11 mouse cellular contexts compared by ENCODE assay signal in genomic region chr6:140550741-140551140, GRCm38 (mm10).
DNase-seq lines count a peak whose midpoint lies in the region; ATAC-seq and TF ChIP-seq lines count a peak whose summit lies in the region.
"Had no signal": no experiment of that assay in that cellular context is flagged by ENCODE, and none has a peak within 500 bp of the region (broad histone marks: within the 10 kb centered on the region; RNA-seq: fewer than 3 reads in every experiment).

No protein-coding gene starts in this region.

- no peaks in the 10 kb centered on the region for H3K4me1 ChIP-seq in kidney, postnatal 0 days (replicated peaks; ENCODE audit: insufficient read depth, low read length)
- H3K4me1 ChIP-seq in G1E (ENCODE audit: insufficient read depth, low read depth, low read length) = no peaks in the 10 kb centered on the region
- H3K4me1 ChIP-seq: hindbrain, embryonic 15.5 days had no signal

- H3K4me3 ChIP-seq in kidney, postnatal 0 days (replicated peaks; ENCODE audit: low read depth, low read length) = no peak overlapping the region
- H3K4me3 ChIP-seq in G1E (ENCODE audit: low read depth, low read length) = peak overlapping the region; percentile 38; the same call in 1 of the 2 replicates
- H3K4me3 ChIP-seq: hindbrain, embryonic 15.5 days; limb, embryonic 15.5 days had no signal

- WGBS in kidney, postnatal 0 days = 60% methylated on average over 13 of the region's 13 CpGs

- peak; percentile 29 for DNase-seq in kidney, postnatal 0 days (ENCODE audit: low spot score)
- no peak for DNase-seq in kidney, postnatal 10 days
- no peak for DNase-seq in G1E (ENCODE audit: low spot score)
- DNase-seq in cerebellum, adult 11-12 months = peak; percentile 56
- DNase-seq in gastrocnemius, postnatal 25 days = peak; percentile 11
- no peak for DNase-seq in heart, postnatal 10 days
- no peak for DNase-seq in layer of hippocampus, adult 18-20 months (ENCODE audit: low spot score in 2 of 2)
- DNase-seq: right cerebral cortex, adult 18-20 months had no signal

- no peak overlapping the region for H3K4me2 ChIP-seq in kidney, postnatal 0 days (ENCODE audit: low read length)
- H3K4me2 ChIP-seq: hindbrain, embryonic 15.5 days; limb, embryonic 15.5 days had no signal

- 0 out of 2 replicates have a peak, but pooled peaks cover 11% of the 10 kb centered on the region for H3K36me3 ChIP-seq in kidney, postnatal 0 days (ENCODE audit: insufficient read depth, low read length)
- no peaks in the 10 kb centered on the region for H3K36me3 ChIP-seq in G1E (replicated peaks)

- intact Hi-C loops in heart, postnatal 10 days (cut with DNase I) = no loop called here

- H3K9me3 ChIP-seq in kidney, postnatal 0 days (replicated peaks; ENCODE audit: low read length) = no peaks in the 10 kb centered on the region
- peaks cover 40% of the 10 kb centered on the region for H3K9me3 ChIP-seq in G1E (replicated peaks)
- H3K9me3 ChIP-seq: hindbrain, embryonic 15.5 days; limb, embryonic 15.5 days had no signal

- no peak for ATAC-seq in kidney, postnatal 0 days (replicated peaks; ENCODE audit: low FRiP score, low read depth)
- ATAC-seq in G1E (ENCODE audit: extremely low read depth, insufficient number of reproducible peaks, low FRiP score, poor library complexity, severe bottlenecking) = no peak
- ATAC-seq: activated CD4-positive, CD25-positive, alpha-beta regulatory T cell, adult 4 months had no signal

- TF ChIP-seq CTCF in kidney, postnatal 0 days (IDR thresholded peaks at IDR 0.05; ENCODE audit: low read depth) = no peak
- no peak for TF ChIP-seq CTCF in G1E (IDR thresholded peaks at IDR 0.05; ENCODE audit: low read depth, low read length)

- no peak overlapping the region for H3K9ac ChIP-seq in kidney, postnatal 0 days (ENCODE audit: low read depth, low read length)
- H3K9ac ChIP-seq: hindbrain, embryonic 15.5 days; limb, embryonic 15.5 days had no signal

- no peaks in the 10 kb centered on the region for H3K27me3 ChIP-seq in kidney, postnatal 0 days (ENCODE audit: insufficient read depth, low read length)
- H3K27me3 ChIP-seq in G1E (ENCODE audit: insufficient read depth, low read length) = no peaks in the 10 kb centered on the region
- H3K27me3 ChIP-seq: hindbrain, embryonic 15.5 days; limb, embryonic 15.5 days had no signal

- H3K27ac ChIP-seq in kidney, postnatal 0 days = no peak overlapping the region
- H3K27ac ChIP-seq: hindbrain, embryonic 15.5 days; limb, embryonic 15.5 days had no signal

Comparison
In these comparisons a context has a peak if more than half of its experiments do, and no peak if none do; other contexts are left out.
1. DNase-seq: peak in kidney, postnatal 0 days (single experiment), cerebellum, adult 11-12 months (single experiment) and gastrocnemius, postnatal 25 days (single experiment); none in kidney, postnatal 10 days (single experiment), G1E (single experiment), heart, postnatal 10 days (0 of 2) and layer of hippocampus, adult 18-20 months (0 of 2).